Mouse (Mus musculus) midbrain, embryonic 10.5 days (tissue): ENCODE measurements at regions not wholly inside any gene's neighbourhood (a gene's known extent, or its start where the extent isn't known, plus 50 kb on each side); places are given as distances from the start of the nearest gene placed in this dataset.
"Not testable (repeated sequence)": the region's sequence is repeated elsewhere in the genome, so short reads cannot be mapped to it uniquely, and the experiment has no call there.

ENCODE experiments used
- DNase-seq: peaks from one replicate; pipeline ENCODE4 v3.0.0-alpha.2; 2017; ENCODE audit warnings: low spot score
- H3K27ac ChIP-seq: fragments of 300-500 bp; sonication (generic); replicated peaks from 2 replicates; pipeline ENCODE4 v1.5.1; 2016; ENCODE audit warnings: mild to moderate bottlenecking
- H3K27me3 ChIP-seq: fragments of 300-500 bp; sonication (generic); 2 replicates; pipeline ENCODE4 v1.6.1; 2016; ENCODE audit warnings: low read depth, mild to moderate bottlenecking; ENCODE audit not compliant: poor library complexity, severe bottlenecking
- H3K36me3 ChIP-seq: fragments of 300-500 bp; sonication (generic); 2 replicates; pipeline ENCODE4 v1.6.1; 2016; ENCODE audit warnings: mild to moderate bottlenecking, moderate library complexity
- H3K4me1 ChIP-seq: fragments of 300-500 bp; sonication (generic); 2 replicates; pipeline ENCODE4 v1.6.1; 2016
- H3K4me3 ChIP-seq: fragments of 300-500 bp; sonication (generic); 2 replicates; pipeline ENCODE4 v1.5.1; 2016; ENCODE audit warnings: mild to moderate bottlenecking, moderate library complexity
- H3K9me3 ChIP-seq: fragments of 300-500 bp; sonication (generic); replicated peaks from 2 replicates; pipeline ENCODE4 v1.6.1; 2016; ENCODE audit warnings: mild to moderate bottlenecking
- WGBS: fragments of 180-500 bp; shearing (Covaris S2); methylation state at CpG from one replicate; pipeline ENCODE4 v1.1.7; 2016; 5-methylcytosine and 5-hydroxymethylcytosine counted together

GRCm38 (mm10) chr12:29343147-29343852 lies 184.9 kb upstream of the Myt1l start:
- 82% methylated on average over 12 of the region's 12 CpGs for WGBS
- Histone ChIP-seq H3K9me3 (no peaks in the 10 kb centered on the region), H3K27ac (no peak overlapping the region), H3K4me1 (no peaks in the 10 kb centered on the region), H3K36me3 (no peaks in the 10 kb centered on the region), H3K4me3 (no peak overlapping the region), H3K27me3 (no peaks in the 10 kb centered on the region)
- no peak for DNase-seq

DNA sequence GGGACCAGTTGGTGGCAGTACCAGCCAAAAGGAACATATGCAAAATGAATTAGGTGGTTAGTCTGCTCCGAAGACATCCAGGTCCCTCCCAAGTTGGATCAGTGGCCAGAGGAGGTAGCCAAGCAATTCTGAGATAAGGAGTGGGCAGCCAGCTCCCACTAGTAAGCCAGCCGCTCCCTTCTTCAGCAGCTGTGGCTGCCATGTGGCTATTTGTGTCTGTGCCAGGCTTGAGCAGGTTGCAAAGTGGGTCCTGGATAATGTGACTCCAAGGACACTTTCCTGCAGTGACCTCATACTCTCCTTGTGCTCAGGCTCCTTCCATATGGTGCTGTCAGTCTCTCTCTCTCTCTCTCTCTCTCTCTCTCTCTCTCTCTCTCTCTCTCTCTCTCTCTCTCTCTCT lies 179.5 kb upstream of the Myt1l start:
- WGBS: 82% methylated on average over 2 of the region's 2 CpGs
- Histone ChIP-seq H3K36me3 (no peaks in the 10 kb centered on the region), H3K4me1 (peaks cover 6% of the 10 kb centered on the region), H3K9me3 (no peaks in the 10 kb centered on the region), H3K27me3 (no peaks in the 10 kb centered on the region), H3K4me3 (no peak overlapping the region), H3K27ac (no peak overlapping the region)
- DNase-seq: no peak

DNA sequence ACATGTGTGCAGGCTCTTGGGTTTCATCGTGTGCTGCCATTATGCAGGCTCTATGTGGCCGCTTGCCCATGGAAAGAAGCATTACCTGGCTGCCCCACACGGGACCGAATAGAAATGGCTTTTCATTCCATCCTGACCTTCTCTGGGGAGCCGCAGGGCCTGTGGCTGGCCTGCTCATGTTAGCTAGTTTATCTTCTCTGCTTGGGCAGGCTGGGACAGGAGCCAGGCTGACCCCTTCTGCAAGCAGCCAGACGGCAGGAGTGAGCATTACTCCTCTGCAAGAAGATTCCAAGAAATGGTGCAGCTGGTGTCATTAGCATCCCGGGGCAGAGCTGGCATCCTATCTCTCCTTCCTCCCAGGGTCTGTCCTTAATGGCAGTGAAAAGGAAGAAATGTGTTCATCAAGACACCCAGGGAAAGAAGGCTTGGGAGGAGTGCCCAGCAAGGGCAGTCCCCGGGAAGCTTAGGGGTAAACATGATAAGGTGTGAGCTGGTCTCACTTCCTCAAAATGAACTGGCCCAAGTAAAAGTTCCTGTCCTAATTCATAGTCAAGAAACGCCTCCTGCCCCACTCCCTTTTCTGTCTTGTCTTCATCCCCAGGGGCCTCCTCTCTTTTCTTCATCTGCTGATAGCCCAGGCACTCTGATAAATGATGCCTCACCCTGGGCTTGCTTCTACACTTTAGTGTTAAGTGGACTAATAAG lies 178.9 kb upstream of the Myt1l start:
- Histone ChIP-seq H3K4me1 (peaks cover 12% of the 10 kb centered on the region), H3K27ac (no peak overlapping the region), H3K36me3 (no peaks in the 10 kb centered on the region), H3K27me3 (no peaks in the 10 kb centered on the region), H3K4me3 (no peak overlapping the region), H3K9me3 (no peaks in the 10 kb centered on the region)
- WGBS: 79% methylated on average over 9 of the region's 9 CpGs
- DNase-seq: no peak

DNA sequence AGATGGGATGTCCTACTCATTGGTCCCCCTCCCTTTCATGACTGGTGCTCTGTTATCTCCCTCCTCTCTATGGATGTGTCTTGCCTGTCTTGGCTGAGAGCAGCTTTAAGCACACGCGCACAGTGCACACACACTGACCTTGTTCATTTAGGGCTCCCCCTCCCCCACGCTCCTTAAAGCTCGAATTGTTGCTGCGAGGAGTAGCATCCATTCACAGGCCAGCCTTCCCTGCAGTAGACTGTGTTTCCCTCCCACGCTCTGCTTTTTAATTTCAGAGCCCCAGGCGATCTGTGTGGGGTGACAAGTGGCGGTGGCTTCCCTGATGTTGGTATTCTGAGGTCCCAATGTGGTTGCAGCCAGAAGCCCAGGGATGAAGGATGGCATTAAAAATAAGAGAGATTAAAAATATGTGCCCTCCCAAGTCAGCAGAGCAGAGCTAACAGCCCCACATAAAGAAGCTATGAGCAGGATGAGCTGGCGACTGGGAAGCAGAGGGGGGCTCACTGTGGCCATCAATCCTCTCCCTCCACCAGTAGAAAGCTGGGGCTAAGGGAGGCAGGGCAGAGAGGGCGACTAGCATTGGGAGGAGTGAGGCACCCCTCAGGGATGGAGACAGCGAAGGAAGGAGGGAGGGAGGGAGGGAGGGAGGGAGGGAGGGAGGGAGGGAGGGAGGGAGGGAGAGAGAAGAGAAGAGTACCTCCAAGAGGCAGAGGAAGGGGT lies 174.2 kb upstream of the Myt1l start:
- no peak for DNase-seq

GRCm38 (mm10) chr12:29354816-29355215 lies 173.4 kb upstream of the Myt1l start:
- Histone ChIP-seq H3K4me1 (peaks cover 41% of the 10 kb centered on the region), H3K4me3 (no peak overlapping the region), H3K27ac (no peak overlapping the region), H3K36me3 (no peaks in the 10 kb centered on the region), H3K9me3 (no peaks in the 10 kb centered on the region), H3K27me3 (peaks cover 24% of the 10 kb centered on the region)
- 58% methylated on average over 4 of the region's 6 CpGs for WGBS
- DNase-seq: no peak

More for the DNA sequence above, 174.2 kb upstream of the Myt1l start:
- H3K4me1 ChIP-seq: peaks cover 41% of the 10 kb centered on the region
- H3K27ac ChIP-seq: peak overlapping the region; percentile 15; the same call in 1 of the 2 replicates
- H3K9me3 ChIP-seq: no peaks in the 10 kb centered on the region
- H3K4me3 ChIP-seq: no peak overlapping the region
- H3K27me3 ChIP-seq: peaks cover 15% of the 10 kb centered on the region
- WGBS: 57% methylated on average over 10 of the region's 11 CpGs
- H3K36me3 ChIP-seq: no peaks in the 10 kb centered on the region

GRCm38 (mm10) chr12:29356681-29357397 lies 171.3 kb upstream of the Myt1l start:
- H3K36me3 ChIP-seq: no peaks in the 10 kb centered on the region
- 14% methylated on average over 11 of the region's 11 CpGs for WGBS
- no peaks in the 10 kb centered on the region for H3K9me3 ChIP-seq
- peak; percentile 64 for DNase-seq
- H3K4me3 ChIP-seq: peak overlapping the region; percentile 5; the same call in 1 of the 2 replicates
- peaks cover 41% of the 10 kb centered on the region for H3K4me1 ChIP-seq
- H3K27me3 ChIP-seq: peaks cover 25% of the 10 kb centered on the region
- H3K27ac ChIP-seq: peak overlapping the region; percentile 86

DNA sequence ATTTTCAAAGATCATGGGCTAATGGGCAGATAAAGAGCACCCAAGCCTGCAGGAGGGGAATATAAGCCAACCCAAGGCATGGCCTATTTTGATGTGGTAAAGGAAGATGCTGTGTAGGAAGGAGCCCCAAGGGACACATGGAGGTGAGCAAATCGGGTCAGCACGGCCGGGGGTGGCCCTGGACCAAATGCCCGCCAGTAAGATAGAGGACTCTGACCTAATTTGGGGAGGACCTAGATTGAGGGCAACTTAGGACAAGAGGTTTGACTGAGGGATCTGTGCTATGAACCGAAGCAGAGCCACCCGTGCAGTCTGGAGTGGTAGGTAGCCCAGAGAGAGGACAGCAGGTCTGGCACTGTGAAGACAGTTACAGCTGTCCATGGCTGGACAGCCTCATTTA lies 166.9 kb upstream of the Myt1l start:
- H3K27me3 ChIP-seq: peaks cover 25% of the 10 kb centered on the region
- H3K4me1 ChIP-seq: peaks cover 21% of the 10 kb centered on the region
- no peak for DNase-seq
- no peak overlapping the region for H3K27ac ChIP-seq
- WGBS: 82% methylated on average over 6 of the region's 6 CpGs
- H3K36me3 ChIP-seq: no peaks in the 10 kb centered on the region
- no peaks in the 10 kb centered on the region for H3K9me3 ChIP-seq
- no peak overlapping the region for H3K4me3 ChIP-seq

DNA sequence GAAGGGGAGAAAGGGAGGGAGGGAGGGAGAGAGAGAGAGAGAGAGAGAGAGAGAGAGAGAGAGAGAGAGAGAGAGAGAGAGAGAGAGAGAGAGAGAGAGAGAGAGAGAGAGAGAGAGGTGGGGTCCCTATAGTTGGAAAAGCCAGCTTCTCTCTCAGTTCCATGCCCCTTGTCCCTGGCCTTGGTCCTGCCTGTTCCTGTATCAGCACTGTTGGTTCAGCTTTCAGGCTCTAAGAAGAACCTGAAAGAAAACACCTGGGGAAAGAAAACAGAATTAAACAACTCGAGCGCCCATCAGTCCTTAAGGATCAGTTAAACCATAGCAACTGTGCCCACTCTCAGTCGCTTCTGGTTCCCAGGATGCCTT lies 160.5 kb upstream of the Myt1l start:
- H3K27me3 ChIP-seq: peaks cover 17% of the 10 kb centered on the region
- not testable (repeated sequence) for H3K9me3 ChIP-seq, H3K36me3 ChIP-seq, DNase-seq
- H3K4me1 ChIP-seq: peaks cover 30% of the 10 kb centered on the region
- H3K4me3 ChIP-seq: peak overlapping the region; percentile 47
- 40% methylated on average over 3 of the region's 3 CpGs for WGBS
- H3K27ac ChIP-seq: peak overlapping the region; percentile 85

DNA sequence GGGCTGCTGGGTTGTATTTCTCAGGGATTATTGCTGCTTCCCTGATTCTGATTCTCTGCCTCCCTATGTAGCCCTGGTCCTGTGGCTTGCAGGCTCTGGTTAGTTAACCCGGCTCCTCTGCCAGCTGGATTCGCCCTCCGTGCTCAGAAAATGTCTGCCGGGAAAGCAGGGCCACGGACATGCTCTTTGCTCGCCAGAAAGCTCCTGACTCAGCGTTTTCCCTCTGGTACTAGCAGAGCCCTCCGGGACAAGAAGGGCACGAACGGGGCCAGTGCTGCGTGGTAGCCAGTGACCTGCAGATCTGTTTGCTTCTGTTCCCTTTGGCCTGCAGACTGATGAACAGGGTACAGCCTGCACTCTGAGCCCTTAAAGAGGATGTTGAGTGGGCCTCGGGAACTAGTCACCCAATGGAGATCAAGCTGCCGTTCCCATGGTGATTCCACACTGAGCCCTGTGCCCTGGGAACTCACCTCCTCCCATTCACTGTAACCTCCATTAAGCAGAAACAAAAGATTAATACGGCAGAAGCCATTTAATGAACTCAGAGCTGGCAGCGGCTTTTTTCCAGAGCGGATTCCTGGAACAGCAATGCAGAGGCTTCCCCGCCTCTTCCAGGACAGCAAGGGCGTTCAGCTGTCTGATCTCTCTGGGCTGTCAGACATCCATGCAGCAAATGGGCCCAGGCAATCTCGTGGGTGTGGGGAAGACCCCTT lies 159.9 kb upstream of the Myt1l start:
- DNase-seq: peak; percentile 64
- Histone ChIP-seq H3K27me3 (peaks cover 17% of the 10 kb centered on the region), H3K4me3 (peak overlapping the region; percentile 47), H3K9me3 (no peaks in the 10 kb centered on the region), H3K4me1 (peaks cover 30% of the 10 kb centered on the region), H3K27ac (peak overlapping the region; percentile 85), H3K36me3 (no peaks in the 10 kb centered on the region)
- 9% methylated on average over 19 of the region's 19 CpGs for WGBS

DNA sequence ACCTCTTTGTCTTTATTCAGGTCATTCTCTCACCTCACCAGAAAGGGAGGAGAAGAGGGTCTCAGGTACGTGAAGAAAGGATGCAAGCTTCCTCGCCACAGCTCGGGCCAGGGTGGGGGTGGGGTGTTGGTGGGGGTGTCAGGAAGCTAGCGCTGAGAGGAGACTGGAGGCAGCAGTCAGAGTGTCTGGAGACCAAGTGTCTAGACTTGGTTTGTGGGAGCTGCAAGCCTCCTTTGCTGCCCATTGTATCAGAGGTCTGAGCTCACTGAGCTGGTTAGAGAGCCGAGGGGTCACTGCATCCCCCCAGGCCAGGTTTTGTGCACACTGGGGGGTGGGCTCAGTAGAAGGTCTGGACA lies 159.4 kb upstream of the Myt1l start:
- H3K4me1 ChIP-seq: peaks cover 30% of the 10 kb centered on the region
- no peaks in the 10 kb centered on the region for H3K9me3 ChIP-seq
- H3K36me3 ChIP-seq: no peaks in the 10 kb centered on the region
- peak overlapping the region; percentile 85 for H3K27ac ChIP-seq
- whole genome bisulfite sequencing: 28% methylated on average over 5 of the region's 5 CpGs
- peaks cover 17% of the 10 kb centered on the region for H3K27me3 ChIP-seq
- H3K4me3 ChIP-seq: peak overlapping the region; percentile 47
- no peak for DNase-seq

- peaks cover 13% of the 10 kb centered on the region for H3K4me1 ChIP-seq
- no peak for DNase-seq
- 90% methylated on average over 5 of the region's 5 CpGs for WGBS
- H3K9me3 ChIP-seq: no peaks in the 10 kb centered on the region
- H3K27me3 ChIP-seq: no peaks in the 10 kb centered on the region
- no peaks in the 10 kb centered on the region for H3K36me3 ChIP-seq
- no peak overlapping the region for H3K27ac ChIP-seq
- H3K4me3 ChIP-seq: no peak overlapping the region
Observed at GRCm38 (mm10) chr12:29391756-29392155, 136.4 kb upstream of the Myt1l start.

GRCm38 (mm10) chr12:29394271-29394670 lies 133.9 kb upstream of the Myt1l start:
- Histone ChIP-seq H3K27ac (no peak overlapping the region), H3K4me1 (peaks cover 13% of the 10 kb centered on the region), H3K36me3 (no peaks in the 10 kb centered on the region), H3K4me3 (no peak overlapping the region), H3K9me3 (no peaks in the 10 kb centered on the region), H3K27me3 (no peaks in the 10 kb centered on the region)
- WGBS: 77% methylated on average over 1 of the region's 1 CpGs
- no peak for DNase-seq
